ENCODE assay signal across 20 mouse cellular contexts in the genomic region with DNA sequence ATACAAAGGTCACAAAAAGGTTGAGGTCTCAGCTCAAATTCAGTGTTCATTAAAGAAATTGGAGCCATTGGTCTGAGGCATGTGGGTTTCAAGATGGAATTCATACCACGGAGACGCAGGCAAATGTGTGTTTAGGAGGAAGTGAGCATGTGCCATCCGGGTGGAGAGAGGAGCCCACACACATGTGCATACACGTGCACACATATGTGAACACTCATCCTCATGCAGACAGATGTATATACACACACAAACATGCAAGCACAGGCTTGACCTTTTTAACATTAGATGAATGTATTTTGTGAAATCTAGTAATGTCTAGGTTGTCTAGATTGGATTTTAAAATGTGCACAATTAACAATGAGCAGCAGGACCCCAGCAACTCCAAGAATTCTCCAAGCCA. TPM values are rescaled to one million over a fixed set of nuclear protein-coding genes. Genes with fewer than 3 reads are reported as not detected.
"Had no signal": no experiment of that assay in that cellular context is flagged by ENCODE, and none has a peak within 500 bp of the region (broad histone marks: within the 10 kb centered on the region; RNA-seq: fewer than 3 reads in every experiment).

No protein-coding gene starts in this region.

- H3K27me3 ChIP-seq: limb, embryonic 15.5 days; midbrain, embryonic 13.5 days had no signal

- ATAC-seq: midbrain, embryonic 13.5 days had no signal

- H3K4me2 ChIP-seq: limb, embryonic 15.5 days; midbrain, embryonic 13.5 days had no signal

- H3K9ac ChIP-seq: limb, embryonic 15.5 days; midbrain, embryonic 13.5 days had no signal

- H3K4me3 ChIP-seq: limb, embryonic 15.5 days; midbrain, embryonic 13.5 days had no signal

- DNase-seq: kidney, adult 11 months; kidney, postnatal 14 days; left cerebral cortex, postnatal 4 days; lung, adult 18-20 months; right cerebral cortex, adult 18-20 months; right cerebral cortex, postnatal 25 days; thymus, adult 18-20 months; thymus, postnatal 25 days had no signal

- H3K9me3 ChIP-seq: limb, embryonic 15.5 days; midbrain, embryonic 13.5 days had no signal

- H3K27ac ChIP-seq: limb, embryonic 15.5 days; midbrain, embryonic 13.5 days had no signal

- H3K36me3 ChIP-seq: limb, embryonic 15.5 days; midbrain, embryonic 13.5 days had no signal

RNA-seq across cellular contexts. Expression of a gene that starts 6.6 kb away (rescaled TPM):
- total RNA-seq: layer of hippocampus, postnatal 14 days; left cerebral cortex, adult 18-20 months; left cerebral cortex, postnatal 10 days; left cerebral cortex, postnatal 4 days had no signal
- polyA plus RNA-seq: kidney, embryonic 14.5 days; large intestine, adult 2 months; limb, embryonic 15.5 days; midbrain, embryonic 13.5 days; midbrain, postnatal 0 days; neural tube, embryonic 14.5 days; small intestine, adult 2 months; stomach, embryonic 14.5 days; urinary bladder, adult 2 months had no signal
